Mouse (Mus musculus) hindbrain, embryonic 15.5 days (tissue): ENCODE measurements at regions not wholly inside any gene's neighbourhood (a gene's known extent, or its start where the extent isn't known, plus 50 kb on each side); places are given as distances from the start of the nearest gene placed in this dataset.

Source experiments
- ATAC-seq: fragments of 200-750 bp; cut with Nextera tagmentation; 2 replicates; pipeline ENCODE4 v1.8.0; 2017; ENCODE audit warnings: low read depth, moderate number of reproducible peaks, moderate TSS enrichment; ENCODE audit not compliant: low FRiP score
- H3K27ac ChIP-seq: fragments of 300-500 bp; sonication (generic); replicated peaks from 2 replicates; pipeline ENCODE4 v1.5.1; 2015; ENCODE audit warnings: mild to moderate bottlenecking, inconsistent platforms
- H3K27me3 ChIP-seq: fragments of 300-500 bp; sonication (generic); 2 replicates; pipeline ENCODE4 v1.6.1; 2015; ENCODE audit warnings: control low read depth, inconsistent platforms
- H3K36me3 ChIP-seq: fragments of 300-500 bp; sonication (generic); 2 replicates; pipeline ENCODE4 v1.6.1; 2015; ENCODE audit warnings: control low read depth, inconsistent platforms
- H3K4me1 ChIP-seq: fragments of 300-500 bp; sonication (generic); replicated peaks from 2 replicates; pipeline ENCODE4 v1.6.1; 2015; ENCODE audit warnings: control low read depth, inconsistent platforms
- H3K4me2 ChIP-seq: fragments of 300-500 bp; sonication (generic); 2 replicates; pipeline ENCODE4 v1.6.1; 2015; ENCODE audit warnings: moderate library complexity, mild to moderate bottlenecking, inconsistent platforms
- H3K4me3 ChIP-seq: fragments of 300-500 bp; sonication (generic); 2 replicates; pipeline ENCODE4 v1.5.1; 2015; ENCODE audit warnings: mild to moderate bottlenecking, inconsistent platforms
- H3K9ac ChIP-seq: fragments of 300-500 bp; sonication (generic); 2 replicates; pipeline ENCODE4 v1.6.1; 2015; ENCODE audit warnings: inconsistent platforms
- H3K9me3 ChIP-seq: fragments of 300-500 bp; sonication (generic); 2 replicates; pipeline ENCODE4 v1.6.1; 2016; ENCODE audit warnings: control low read depth, inconsistent platforms
- WGBS: fragments of 180-500 bp; shearing (Covaris S2); methylation state at CpG from one replicate; pipeline ENCODE4 v1.1.7; 2015; 5-methylcytosine and 5-hydroxymethylcytosine counted together

GRCm38 (mm10) chr11:109034596-109034995, 109.6 kb downstream of the E030025P04Rik start:
- ATAC-seq = no peak
- Histone ChIP-seq H3K27ac (no peak overlapping the region), H3K9me3 (no peaks in the 10 kb centered on the region), H3K4me1 (peaks cover 16% of the 10 kb centered on the region), H3K36me3 (no peaks in the 10 kb centered on the region), H3K27me3 (no peaks in the 10 kb centered on the region), H3K4me3 (no peak overlapping the region), H3K9ac (no peak overlapping the region), H3K4me2 (no peak overlapping the region)
- 82% methylated on average over 1 of the region's 1 CpGs for whole genome bisulfite sequencing

- WGBS = 41% methylated on average over 4 of the region's 4 CpGs
- peak overlapping the region; percentile 66; the same call in 1 of the 2 replicates for H3K27ac ChIP-seq
- ATAC-seq = no peak
- no peak overlapping the region for H3K9ac ChIP-seq
- no peaks in the 10 kb centered on the region for H3K9me3 ChIP-seq
- H3K27me3 ChIP-seq = no peaks in the 10 kb centered on the region
- H3K4me2 ChIP-seq = no peak overlapping the region
- H3K36me3 ChIP-seq = no peaks in the 10 kb centered on the region
- no peak overlapping the region for H3K4me3 ChIP-seq
- peaks cover 14% of the 10 kb centered on the region for H3K4me1 ChIP-seq
Observed at GRCm38 (mm10) chr11:109034072-109034471, 110.1 kb downstream of the E030025P04Rik start.

- 24% methylated on average over 6 of the region's 6 CpGs for WGBS
- no peak overlapping the region for H3K4me3 ChIP-seq
Observed at GRCm38 (mm10) chr11:109032729-109033128, 111.4 kb downstream of the E030025P04Rik start.

GRCm38 (mm10) chr11:109030486-109030885, 110.3 kb downstream of the Axin2 start:
- Histone ChIP-seq H3K27me3 (no peaks in the 10 kb centered on the region), H3K4me1 (peaks cover 14% of the 10 kb centered on the region), H3K9me3 (no peaks in the 10 kb centered on the region), H3K9ac (no peak overlapping the region), H3K4me2 (no peak overlapping the region), H3K36me3 (no peaks in the 10 kb centered on the region), H3K27ac (no peak overlapping the region), H3K4me3 (no peak overlapping the region)
- 20% methylated on average over 3 of the region's 3 CpGs for WGBS
- ATAC-seq = no peak

More at GRCm38 (mm10) chr11:109032729-109033128, 111.4 kb downstream of the E030025P04Rik start:
- Histone ChIP-seq H3K36me3 (no peaks in the 10 kb centered on the region), H3K9me3 (no peaks in the 10 kb centered on the region), H3K9ac (no peak overlapping the region), H3K4me1 (peaks cover 14% of the 10 kb centered on the region), H3K27ac (peak overlapping the region; percentile 66), H3K27me3 (no peaks in the 10 kb centered on the region), H3K4me2 (no peak overlapping the region)
- ATAC-seq = peak; percentile 89

- 51% methylated on average over 7 of the region's 7 CpGs for WGBS
- no peaks in the 10 kb centered on the region for H3K9me3 ChIP-seq
- no peak overlapping the region for H3K27ac ChIP-seq
- H3K9ac ChIP-seq = no peak overlapping the region
- H3K4me1 ChIP-seq = peaks cover 14% of the 10 kb centered on the region
- H3K36me3 ChIP-seq = no peaks in the 10 kb centered on the region
- ATAC-seq = no peak
- no peaks in the 10 kb centered on the region for H3K27me3 ChIP-seq
- H3K4me3 ChIP-seq = no peak overlapping the region
- no peak overlapping the region for H3K4me2 ChIP-seq
Observed at GRCm38 (mm10) chr11:109029894-109030293, 109.7 kb downstream of the Axin2 start.

GRCm38 (mm10) chr11:109014806-109015205, 94.7 kb downstream of the Axin2 start:
- Histone ChIP-seq H3K9ac (no peak overlapping the region), H3K36me3 (no peaks in the 10 kb centered on the region), H3K9me3 (no peaks in the 10 kb centered on the region), H3K4me1 (no peaks in the 10 kb centered on the region), H3K27me3 (no peaks in the 10 kb centered on the region), H3K4me3 (no peak overlapping the region), H3K27ac (no peak overlapping the region), H3K4me2 (no peak overlapping the region)
- ATAC-seq = no peak
- WGBS = 75% methylated on average over 7 of the region's 7 CpGs

- Histone ChIP-seq H3K27ac (no peak overlapping the region), H3K27me3 (no peaks in the 10 kb centered on the region), H3K9ac (no peak overlapping the region), H3K9me3 (no peaks in the 10 kb centered on the region), H3K36me3 (no peaks in the 10 kb centered on the region), H3K4me1 (no peaks in the 10 kb centered on the region), H3K4me2 (no peak overlapping the region), H3K4me3 (no peak overlapping the region)
- no peak for ATAC-seq
- WGBS = 95% methylated on average over 6 of the region's 6 CpGs
Observed at GRCm38 (mm10) chr11:109011161-109011560, 91.0 kb downstream of the Axin2 start.

- no peak overlapping the region for H3K4me2 ChIP-seq
- H3K4me3 ChIP-seq = no peak overlapping the region
- no peak for ATAC-seq
Observed at GRCm38 (mm10) chr11:109008872-109009271, 88.7 kb downstream of the Axin2 start.

GRCm38 (mm10) chr11:109005681-109006080, 85.5 kb downstream of the Axin2 start:
- Histone ChIP-seq H3K9ac (no peak overlapping the region), H3K4me1 (no peaks in the 10 kb centered on the region), H3K9me3 (peaks cover 11% of the 10 kb centered on the region), H3K4me3 (no peak overlapping the region), H3K36me3 (no peaks in the 10 kb centered on the region), H3K27me3 (no peaks in the 10 kb centered on the region), H3K4me2 (no peak overlapping the region), H3K27ac (no peak overlapping the region)
- no peak for ATAC-seq
- WGBS = 90% methylated on average over 11 of the region's 11 CpGs

More at GRCm38 (mm10) chr11:109008872-109009271, 88.7 kb downstream of the Axin2 start:
- Histone ChIP-seq H3K9ac (no peak overlapping the region), H3K27me3 (no peaks in the 10 kb centered on the region), H3K9me3 (no peaks in the 10 kb centered on the region), H3K36me3 (no peaks in the 10 kb centered on the region), H3K27ac (no peak overlapping the region), H3K4me1 (no peaks in the 10 kb centered on the region)
- 74% methylated on average over 2 of the region's 2 CpGs for WGBS
